Mouse (Mus musculus) bone marrow macrophage, adult 2 months (primary cell): Measurements from ENCODE around the gene Abca16.

Experiments used
- CTCF ChIP-seq: IDR thresholded peaks from 2 replicates; pipeline ENCODE4 v1.5.1; 2012; ENCODE audit warnings: low read depth, mild to moderate bottlenecking, low read length, moderate library complexity
- POLR2A ChIP-seq: IDR thresholded peaks from 2 replicates; pipeline ENCODE4 v1.6.1; 2012; ENCODE audit warnings: mild to moderate bottlenecking, low read depth, low read length, borderline replicate concordance

- TF ChIP-seq CTCF (no peak), POLR2A (no peak)
These were observed 143.7 kb downstream of the Abca16 start for GRCm38 (mm10) chr7:120553181-120553551.
